Mouse (Mus musculus): ENCODE results near the gene Wls. TPM values are rescaled to one million over a fixed set of nuclear protein-coding genes. Genes with fewer than 3 reads are reported as not detected.

Wls gene
- total RNA-seq, 1 experiment from 2014 or later: 43.4 TPM

GRCm38 (mm10) chr3:159917328-159918090, 78.0 kb downstream of the Wls start:
- DNase-seq: no peak

Other genes with a start within 250 kb of the Wls start
- gene Rpe65, start 240.5 kb upstream of the Wls start, total RNA-seq (2021): not detected in 2 replicates

All from adrenal gland, postnatal 14 days (tissue).